Mouse (Mus musculus): ENCODE results near the gene Adarb2.

- TF ChIP-seq MAX (IDR thresholded peaks at IDR 0.05; ENCODE audit: low read length) (no peak), CTCF (conservative IDR thresholded peaks at IDR 0.05 in 1 of 2, IDR thresholded peaks at IDR 0.05 in 1 of 2; ENCODE audit: low read depth in 2 of 2, low read length in 2 of 2) (no peak), POLR2A (IDR thresholded peaks at IDR 0.05; ENCODE audit: low read depth, low read length) (no peak), UBTF (IDR thresholded peaks at IDR 0.05; ENCODE audit: low read depth, low read length) (no peak), E2F4 (IDR thresholded peaks at IDR 0.05; ENCODE audit: insufficient replicate concordance, low read depth, low read length) (no peak), JUN (IDR thresholded peaks at IDR 0.05; ENCODE audit: insufficient read depth, low read depth, low read length) (no peak), MXI1 (IDR thresholded peaks at IDR 0.05; ENCODE audit: low read depth, low read length) (no peak), TBP (conservative IDR thresholded peaks at IDR 0.05; ENCODE audit: low read depth, low read length) (no peak), MYC (IDR thresholded peaks at IDR 0.05; ENCODE audit: low read depth, low read length) (no peak)
Measured at GRCm38 (mm10) chr13:8248016-8248667, 45.5 kb downstream of the Adarb2 start.
